Mouse (Mus musculus): ENCODE results near the gene Mob1b. TPM values are rescaled to one million over a fixed set of nuclear protein-coding genes. Genes with fewer than 3 reads are reported as not detected.

The Mob1b gene
- polyA plus RNA-seq, 1 experiment from 2014 or later, result 12.4 TPM

GRCm38 (mm10) chr5:88693057-88693456 lies 27.6 kb upstream of the Mob1b start:
- H3K9ac ChIP-seq (ENCODE audit: low read length), result no peak overlapping the region
- no peak overlapping the region for H3K4me2 ChIP-seq (ENCODE audit: low read length)
- no peaks in the 10 kb centered on the region for H3K9me3 ChIP-seq (replicated peaks; ENCODE audit: control insufficient read depth, low read length)
- H3K4me3 ChIP-seq (ENCODE audit: low read depth, low read length), result no peak overlapping the region
- H3K27me3 ChIP-seq (replicated peaks; ENCODE audit: control insufficient read depth, insufficient read depth, low read length), result no peaks in the 10 kb centered on the region
- DNase-seq (ENCODE audit: low spot score), result no peak
- no peak overlapping the region for H3K27ac ChIP-seq (ENCODE audit: low read depth, low read length)
- no peak for ATAC-seq
- no peaks in the 10 kb centered on the region for H3K4me1 ChIP-seq (ENCODE audit: control insufficient read depth, insufficient read depth, low read length)
- no peaks in the 10 kb centered on the region for H3K36me3 ChIP-seq (ENCODE audit: control insufficient read depth, insufficient read depth, low read length)

GRCm38 (mm10) chr5:88697291-88697690 lies 23.4 kb upstream of the Mob1b start:
- WGBS, result 65% methylated on average over 5 of the region's 5 CpGs
- Histone ChIP-seq H3K36me3 (ENCODE audit: control insufficient read depth, insufficient read depth, low read length) (no peaks in the 10 kb centered on the region), H3K4me1 (ENCODE audit: control insufficient read depth, insufficient read depth, low read length) (no peaks in the 10 kb centered on the region), H3K27ac (ENCODE audit: low read depth, low read length) (no peak overlapping the region), H3K9ac (ENCODE audit: low read length) (no peak overlapping the region), H3K4me2 (ENCODE audit: low read length) (no peak overlapping the region), H3K9me3 (replicated peaks; ENCODE audit: control insufficient read depth, low read length) (no peaks in the 10 kb centered on the region), H3K27me3 (replicated peaks; ENCODE audit: control insufficient read depth, insufficient read depth, low read length) (no peaks in the 10 kb centered on the region), H3K4me3 (ENCODE audit: low read depth, low read length) (no peak overlapping the region)
- DNase-seq (ENCODE audit: low spot score) (peak; percentile 57), ATAC-seq (peak; percentile 86)

- no peak for DNase-seq (ENCODE audit: low spot score)
- Histone ChIP-seq H3K27me3 (replicated peaks; ENCODE audit: control insufficient read depth, insufficient read depth, low read length) (no peaks in the 10 kb centered on the region), H3K36me3 (ENCODE audit: control insufficient read depth, insufficient read depth, low read length) (no peaks in the 10 kb centered on the region), H3K9ac (ENCODE audit: low read length) (no peak overlapping the region), H3K4me3 (ENCODE audit: low read depth, low read length) (no peak overlapping the region), H3K4me2 (ENCODE audit: low read length) (no peak overlapping the region), H3K27ac (ENCODE audit: low read depth, low read length) (no peak overlapping the region), H3K9me3 (replicated peaks; ENCODE audit: control insufficient read depth, low read length) (no peaks in the 10 kb centered on the region), H3K4me1 (ENCODE audit: control insufficient read depth, insufficient read depth, low read length) (no peaks in the 10 kb centered on the region)
- 67% methylated on average over 4 of the region's 4 CpGs for WGBS
- no peak for ATAC-seq
These were observed 21.3 kb upstream of the Mob1b start for GRCm38 (mm10) chr5:88699251-88699913.

GRCm38 (mm10) chr5:88702041-88702440 lies 18.6 kb upstream of the Mob1b start:
- no peaks in the 10 kb centered on the region for H3K9me3 ChIP-seq (replicated peaks; ENCODE audit: control insufficient read depth, low read length)
- H3K27me3 ChIP-seq (replicated peaks; ENCODE audit: control insufficient read depth, insufficient read depth, low read length), result no peaks in the 10 kb centered on the region
- H3K9ac ChIP-seq (ENCODE audit: low read length), result no peak overlapping the region
- H3K36me3 ChIP-seq (ENCODE audit: control insufficient read depth, insufficient read depth, low read length), result no peaks in the 10 kb centered on the region
- H3K4me1 ChIP-seq (ENCODE audit: control insufficient read depth, insufficient read depth, low read length), result no peaks in the 10 kb centered on the region
- H3K4me2 ChIP-seq (ENCODE audit: low read length), result no peak overlapping the region
- 81% methylated on average over 4 of the region's 4 CpGs for WGBS
- DNase-seq (ENCODE audit: low spot score), result no peak
- no peak overlapping the region for H3K27ac ChIP-seq (ENCODE audit: low read depth, low read length)
- H3K4me3 ChIP-seq (ENCODE audit: low read depth, low read length), result no peak overlapping the region
- ATAC-seq, result no peak

GRCm38 (mm10) chr5:88703551-88703950 lies 17.1 kb upstream of the Mob1b start:
- H3K4me2 ChIP-seq (ENCODE audit: low read length), result no peak overlapping the region
- DNase-seq (ENCODE audit: low spot score) (no peak), ATAC-seq (no peak)
- H3K9me3 ChIP-seq (replicated peaks; ENCODE audit: control insufficient read depth, low read length), result no peaks in the 10 kb centered on the region
- H3K36me3 ChIP-seq (ENCODE audit: control insufficient read depth, insufficient read depth, low read length), result no peaks in the 10 kb centered on the region
- 81% methylated on average over 4 of the region's 4 CpGs for WGBS
- H3K27me3 ChIP-seq (replicated peaks; ENCODE audit: control insufficient read depth, insufficient read depth, low read length), result no peaks in the 10 kb centered on the region
- H3K4me3 ChIP-seq (ENCODE audit: low read depth, low read length), result no peak overlapping the region
- no peak overlapping the region for H3K27ac ChIP-seq (ENCODE audit: low read depth, low read length)
- H3K4me1 ChIP-seq (ENCODE audit: control insufficient read depth, insufficient read depth, low read length), result no peaks in the 10 kb centered on the region
- H3K9ac ChIP-seq (ENCODE audit: low read length), result no peak overlapping the region

GRCm38 (mm10) chr5:88711128-88711527 lies 9.5 kb upstream of the Mob1b start:
- H3K27ac ChIP-seq (ENCODE audit: low read depth, low read length), result no peak overlapping the region
- ATAC-seq, result peak; percentile 55

GRCm38 (mm10) chr5:88711618-88712224 lies 8.9 kb upstream of the Mob1b start:
- H3K4me1 ChIP-seq (ENCODE audit: control insufficient read depth, insufficient read depth, low read length), result peaks cover 2% of the 10 kb centered on the region; the same call in 1 of the 2 replicates
- no peaks in the 10 kb centered on the region for H3K27me3 ChIP-seq (replicated peaks; ENCODE audit: control insufficient read depth, insufficient read depth, low read length)
- no peak overlapping the region for H3K4me3 ChIP-seq (ENCODE audit: low read depth, low read length)
- H3K4me2 ChIP-seq (ENCODE audit: low read length), result no peak overlapping the region
- H3K9ac ChIP-seq (ENCODE audit: low read length), result no peak overlapping the region
- ATAC-seq (peak; percentile 15; the same call in 1 of the 2 replicates), DNase-seq (ENCODE audit: low spot score) (no peak)
- no peak overlapping the region for H3K27ac ChIP-seq (ENCODE audit: low read depth, low read length)
- H3K36me3 ChIP-seq (ENCODE audit: control insufficient read depth, insufficient read depth, low read length), result no peaks in the 10 kb centered on the region
- H3K9me3 ChIP-seq (replicated peaks; ENCODE audit: control insufficient read depth, low read length), result no peaks in the 10 kb centered on the region
- WGBS, result 19% methylated on average over 10 of the region's 10 CpGs

More at GRCm38 (mm10) chr5:88711128-88711527, 9.5 kb upstream of the Mob1b start:
- H3K36me3 ChIP-seq (ENCODE audit: control insufficient read depth, insufficient read depth, low read length), result no peaks in the 10 kb centered on the region
- H3K9me3 ChIP-seq (replicated peaks; ENCODE audit: control insufficient read depth, low read length), result no peaks in the 10 kb centered on the region
- DNase-seq (ENCODE audit: low spot score), result peak; percentile 34
- H3K4me2 ChIP-seq (ENCODE audit: low read length), result no peak overlapping the region
- H3K4me3 ChIP-seq (ENCODE audit: low read depth, low read length), result no peak overlapping the region
- no peak overlapping the region for H3K9ac ChIP-seq (ENCODE audit: low read length)
- no peaks in the 10 kb centered on the region for H3K27me3 ChIP-seq (replicated peaks; ENCODE audit: control insufficient read depth, insufficient read depth, low read length)
- H3K4me1 ChIP-seq (ENCODE audit: control insufficient read depth, insufficient read depth, low read length), result peaks cover 2% of the 10 kb centered on the region; the same call in 1 of the 2 replicates

- DNase-seq (ENCODE audit: low spot score), result no peak
- no peak overlapping the region for H3K4me3 ChIP-seq (ENCODE audit: low read depth, low read length)
These were observed 8.3 kb upstream of the Mob1b start for GRCm38 (mm10) chr5:88712328-88712727.

GRCm38 (mm10) chr5:88716983-88717382 lies 3.7 kb upstream of the Mob1b start:
- H3K27ac ChIP-seq (ENCODE audit: low read depth, low read length), result no peak overlapping the region
- ATAC-seq (no peak), DNase-seq (ENCODE audit: low spot score) (no peak)
- 89% methylated on average over 2 of the region's 2 CpGs for WGBS
- H3K9me3 ChIP-seq (replicated peaks; ENCODE audit: control insufficient read depth, low read length), result no peaks in the 10 kb centered on the region
- no peaks in the 10 kb centered on the region for H3K36me3 ChIP-seq (ENCODE audit: control insufficient read depth, insufficient read depth, low read length)
- no peak overlapping the region for H3K9ac ChIP-seq (ENCODE audit: low read length)
- H3K27me3 ChIP-seq (replicated peaks; ENCODE audit: control insufficient read depth, insufficient read depth, low read length), result no peaks in the 10 kb centered on the region
- no peak overlapping the region for H3K4me3 ChIP-seq (ENCODE audit: low read depth, low read length)
- no peak overlapping the region for H3K4me2 ChIP-seq (ENCODE audit: low read length)
- H3K4me1 ChIP-seq (ENCODE audit: control insufficient read depth, insufficient read depth, low read length), result peaks cover 4% of the 10 kb centered on the region; the same call in 1 of the 2 replicates

More at GRCm38 (mm10) chr5:88712328-88712727, 8.3 kb upstream of the Mob1b start:
- no peaks in the 10 kb centered on the region for H3K27me3 ChIP-seq (replicated peaks; ENCODE audit: control insufficient read depth, insufficient read depth, low read length)
- no peak overlapping the region for H3K27ac ChIP-seq (ENCODE audit: low read depth, low read length)
- WGBS, result 76% methylated on average over 6 of the region's 6 CpGs
- ATAC-seq, result no peak
- H3K9me3 ChIP-seq (replicated peaks; ENCODE audit: control insufficient read depth, low read length), result no peaks in the 10 kb centered on the region
- no peaks in the 10 kb centered on the region for H3K36me3 ChIP-seq (ENCODE audit: control insufficient read depth, insufficient read depth, low read length)
- peaks cover 2% of the 10 kb centered on the region; the same call in 1 of the 2 replicates for H3K4me1 ChIP-seq (ENCODE audit: control insufficient read depth, insufficient read depth, low read length)
- no peak overlapping the region for H3K9ac ChIP-seq (ENCODE audit: low read length)
- H3K4me2 ChIP-seq (ENCODE audit: low read length), result no peak overlapping the region

Measured in forebrain, embryonic 14.5 days (tissue).